Mouse (Mus musculus): ENCODE measurements around the gene Defb35.
"Not testable (repeated sequence)": the region's sequence is repeated elsewhere in the genome, so short reads cannot be mapped to it uniquely, and the experiment has no call there.

GRCm38 (mm10) chr8:21938052-21938451 is at the start of gene Defb35:
- TF ChIP-seq MXI1 (IDR thresholded peaks at IDR 0.05; ENCODE audit: low read depth, low read length); POLR2A (IDR thresholded peaks at IDR 0.05; ENCODE audit: control insufficient read depth in 1 of 2, insufficient read depth in 1 of 2, low read depth in 1 of 2, low read length in 2 of 2, poor library complexity in 1 of 2); EP300 (IDR thresholded peaks at IDR 0.05; ENCODE audit: low read depth in 1 of 2, low read length in 2 of 2); KAT2A (conservative IDR thresholded peaks at IDR 0.05; ENCODE audit: low read depth, low read length); CTCF (IDR thresholded peaks at IDR 0.05 in 2 of 3, conservative IDR thresholded peaks at IDR 0.05 in 1 of 3; ENCODE audit: control insufficient read depth in 1 of 3, insufficient read depth in 1 of 3, low read depth in 2 of 3, low read length in 3 of 3, poor library complexity in 1 of 3, severe bottlenecking in 1 of 3); USF1 (IDR thresholded peaks at IDR 0.05; ENCODE audit: low read depth, low read length); ZC3H11A (IDR thresholded peaks at IDR 0.05; ENCODE audit: low read depth, low read length); RAD21 (IDR thresholded peaks at IDR 0.05; ENCODE audit: low read depth, low read length): not testable (repeated sequence)
